Mouse (Mus musculus): Measurements from ENCODE around the gene Stard13.

The Stard13 gene

GRCm38 (mm10) chr5:151137901-151138300 lies 95.7 kb downstream of the Stard13 start:
- DNase-seq (ENCODE audit: low read depth) = no peak

- no peak for DNase-seq (ENCODE audit: low read depth)
Measured at GRCm38 (mm10) chr5:151137311-151137710, 96.3 kb downstream of the Stard13 start.

- DNase-seq (ENCODE audit: low read depth) = no peak
Measured at GRCm38 (mm10) chr5:151135965-151136364, 97.7 kb downstream of the Stard13 start.

GRCm38 (mm10) chr5:151135078-151135826 lies 98.4 kb downstream of the Stard13 start:
- no peak for DNase-seq (ENCODE audit: low read depth)

GRCm38 (mm10) chr5:151134202-151134601 lies 99.4 kb downstream of the Stard13 start:
- DNase-seq (ENCODE audit: low read depth) = no peak

- no peak for DNase-seq (ENCODE audit: low read depth)
Measured at GRCm38 (mm10) chr5:151133744-151134143, 99.9 kb downstream of the Stard13 start.

- no peak for DNase-seq (ENCODE audit: low read depth)
Measured at GRCm38 (mm10) chr5:151129762-151130161, 103.9 kb downstream of the Stard13 start.

GRCm38 (mm10) chr5:151127298-151127717 lies 106.3 kb downstream of the Stard13 start:
- no peak for DNase-seq (ENCODE audit: low read depth)

- no peak for DNase-seq (ENCODE audit: low read depth)
Measured at GRCm38 (mm10) chr5:151126608-151127005, 107.0 kb downstream of the Stard13 start.

GRCm38 (mm10) chr5:151125985-151126607 lies 107.5 kb downstream of the Stard13 start:
- DNase-seq (ENCODE audit: low read depth) = no peak

- DNase-seq (ENCODE audit: low read depth) = no peak
Measured at GRCm38 (mm10) chr5:151117846-151118245, 115.8 kb downstream of the Stard13 start.

GRCm38 (mm10) chr5:151116192-151116887 lies 117.3 kb downstream of the Stard13 start:
- DNase-seq (ENCODE audit: low read depth) = no peak

- DNase-seq (ENCODE audit: low read depth) = no peak
Measured at GRCm38 (mm10) chr5:151112743-151113142, 120.9 kb downstream of the Stard13 start.

- no peak for DNase-seq (ENCODE audit: low read depth)
Measured at GRCm38 (mm10) chr5:151111080-151111871, 122.4 kb downstream of the Stard13 start.

GRCm38 (mm10) chr5:151110461-151110908 lies 123.2 kb downstream of the Stard13 start:
- no peak for DNase-seq (ENCODE audit: low read depth)

GRCm38 (mm10) chr5:151109822-151110221 lies 123.8 kb downstream of the Stard13 start:
- DNase-seq (ENCODE audit: low read depth) = no peak

- no peak for DNase-seq (ENCODE audit: low read depth)
Measured at GRCm38 (mm10) chr5:151108955-151109354, 124.7 kb downstream of the Stard13 start.

- no peak for DNase-seq (ENCODE audit: low read depth)
Measured at GRCm38 (mm10) chr5:151108291-151108897, 125.2 kb downstream of the Stard13 start.

- no peak for DNase-seq (ENCODE audit: low read depth)
Measured at GRCm38 (mm10) chr5:151106841-151107240, 126.8 kb downstream of the Stard13 start.

GRCm38 (mm10) chr5:151105054-151105971 lies 128.3 kb downstream of the Stard13 start:
- DNase-seq (ENCODE audit: low read depth) = no peak
